Mouse (Mus musculus) forebrain, embryonic 14.5 days (tissue): ENCODE measurements at regions not wholly inside any gene's neighbourhood (a gene's known extent, or its start where the extent isn't known, plus 50 kb on each side); places are given as distances from the start of the nearest gene placed in this dataset.

Source experiments
- ATAC-seq: fragments of 200-750 bp; cut with Nextera tagmentation; 2 replicates; pipeline ENCODE4 v1.8.0; 2017; ENCODE audit warnings: mild to moderate bottlenecking, moderate library complexity
- DNase-seq: peaks from one replicate; pipeline ENCODE4 v3.0.0-alpha.2; 2015; ENCODE audit warnings: low spot score
- H3K27ac ChIP-seq: fragments of 300-500 bp; sonication (generic); 2 replicates; pipeline ENCODE4 v1.5.1; 2014; ENCODE audit warnings: low read depth, mild to moderate bottlenecking, control low read depth, low read length, moderate library complexity
- H3K27me3 ChIP-seq: fragments of 300-500 bp; sonication (generic); replicated peaks from 2 replicates; pipeline ENCODE4 v1.6.1; 2014; ENCODE audit warnings: low read length, control low read depth, mixed read lengths; ENCODE audit not compliant: control insufficient read depth, insufficient read depth
- H3K36me3 ChIP-seq: fragments of 300-500 bp; sonication (generic); 2 replicates; pipeline ENCODE4 v1.6.1; 2014; ENCODE audit warnings: low read length, control low read depth; ENCODE audit not compliant: control insufficient read depth, insufficient read depth
- H3K4me1 ChIP-seq: fragments of 300-500 bp; sonication (generic); 2 replicates; pipeline ENCODE4 v1.6.1; 2014; ENCODE audit warnings: antibody characterized with exemption, low read length, control low read depth; ENCODE audit not compliant: control insufficient read depth, insufficient read depth
- H3K4me2 ChIP-seq: fragments of 300-500 bp; sonication (generic); 2 replicates; pipeline ENCODE4 v1.6.1; 2014; ENCODE audit warnings: mild to moderate bottlenecking, control low read depth, low read length
- H3K4me3 ChIP-seq: fragments of 300-500 bp; sonication (generic); 2 replicates; pipeline ENCODE4 v1.5.1; 2014; ENCODE audit warnings: low read depth, low read length, control low read depth
- H3K9ac ChIP-seq: fragments of 300-500 bp; sonication (generic); 2 replicates; pipeline ENCODE4 v1.6.1; 2014; ENCODE audit warnings: mild to moderate bottlenecking, low read length, control low read depth, moderate library complexity
- H3K9me3 ChIP-seq: fragments of 300-500 bp; sonication (generic); replicated peaks from 2 replicates; pipeline ENCODE4 v1.6.1; 2016; ENCODE audit warnings: low read length, control low read depth, mixed read lengths; ENCODE audit not compliant: control insufficient read depth
- WGBS: fragments of 180-500 bp; shearing (Covaris S2); extraction: QIAGEN DNeasy Blood & Tissue Kit; methylation state at CpG from one replicate; pipeline ENCODE4 v1.1.7; 2014; 5-methylcytosine and 5-hydroxymethylcytosine counted together

DNA sequence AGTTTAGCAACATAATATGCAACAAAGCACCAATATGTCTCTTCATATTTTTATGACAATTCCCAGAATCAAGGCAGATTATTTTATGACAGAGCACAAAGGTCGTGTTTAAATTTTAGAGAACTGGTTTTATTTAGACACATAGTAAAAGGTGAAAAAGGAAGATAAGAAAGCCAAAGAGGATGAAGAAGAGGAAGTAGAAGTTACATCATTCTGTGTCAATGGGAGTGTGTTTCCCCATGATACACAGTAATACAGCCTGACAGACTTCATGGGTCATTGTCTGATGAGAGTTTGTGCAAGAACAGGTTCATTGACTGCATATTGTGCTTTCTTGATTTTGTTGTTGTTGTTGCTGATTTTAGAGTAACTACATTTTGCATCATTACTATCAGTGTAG, 1053.7 kb upstream of the Adgrl3 start:
- WGBS = 77% methylated on average over 1 of the region's 1 CpGs
- Histone ChIP-seq H3K9me3 (no peaks in the 10 kb centered on the region), H3K4me1 (no peaks in the 10 kb centered on the region), H3K4me2 (no peak overlapping the region), H3K9ac (no peak overlapping the region), H3K27me3 (no peaks in the 10 kb centered on the region), H3K4me3 (no peak overlapping the region), H3K27ac (no peak overlapping the region), H3K36me3 (no peaks in the 10 kb centered on the region)
- no peak for DNase-seq
- ATAC-seq = no peak

DNA sequence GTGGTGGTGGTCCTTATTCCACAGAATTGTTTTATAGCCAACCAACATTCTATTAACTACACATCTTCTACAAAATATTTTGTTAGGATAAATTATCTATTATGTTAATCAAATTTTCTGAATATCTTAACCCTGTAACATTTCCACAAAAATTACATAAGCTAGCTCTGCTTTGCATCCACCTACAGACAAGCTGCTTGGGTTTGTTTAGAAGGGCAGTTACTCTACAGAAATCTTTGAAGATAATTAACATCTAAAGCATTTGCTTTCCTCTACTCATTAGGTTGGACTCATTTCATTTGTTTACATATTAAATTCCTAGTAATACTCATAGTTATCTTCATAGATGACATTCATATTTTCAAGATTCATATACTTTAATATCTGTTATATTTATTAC, 1014.5 kb upstream of the Adgrl3 start:
- H3K9me3 ChIP-seq = no peaks in the 10 kb centered on the region
- no peaks in the 10 kb centered on the region for H3K27me3 ChIP-seq
- no peak overlapping the region for H3K9ac ChIP-seq
- H3K4me3 ChIP-seq = no peak overlapping the region
- no peak overlapping the region for H3K4me2 ChIP-seq
- no peak overlapping the region for H3K27ac ChIP-seq
- H3K4me1 ChIP-seq = no peaks in the 10 kb centered on the region
- no peak for ATAC-seq
- H3K36me3 ChIP-seq = no peaks in the 10 kb centered on the region
- DNase-seq = no peak

DNA sequence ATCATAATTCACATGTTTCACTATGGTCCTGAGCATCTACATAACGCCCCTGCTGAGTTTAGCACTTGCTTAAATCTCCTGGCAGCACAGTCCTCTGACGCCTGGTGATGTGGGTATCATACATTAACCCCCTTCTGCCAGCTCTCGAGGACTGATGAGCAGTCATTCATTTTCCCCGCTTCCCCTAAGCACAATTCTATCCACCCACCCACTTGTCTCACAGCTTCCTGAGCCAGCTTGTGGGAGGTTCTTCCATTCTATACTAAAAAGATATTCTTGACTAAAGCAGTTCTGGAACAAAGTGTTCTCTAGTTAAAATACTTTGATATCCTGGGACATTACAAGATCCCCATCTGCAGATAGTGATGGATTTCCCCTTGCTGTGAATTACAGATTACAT, 981.1 kb upstream of the Adgrl3 start:
- Histone ChIP-seq H3K4me2 (no peak overlapping the region), H3K4me1 (no peaks in the 10 kb centered on the region), H3K36me3 (no peaks in the 10 kb centered on the region), H3K9ac (no peak overlapping the region), H3K27me3 (no peaks in the 10 kb centered on the region), H3K9me3 (no peaks in the 10 kb centered on the region), H3K4me3 (no peak overlapping the region), H3K27ac (no peak overlapping the region)
- WGBS = 68% methylated on average over 4 of the region's 4 CpGs
- ATAC-seq (no peak), DNase-seq (peak; percentile 4)

DNA sequence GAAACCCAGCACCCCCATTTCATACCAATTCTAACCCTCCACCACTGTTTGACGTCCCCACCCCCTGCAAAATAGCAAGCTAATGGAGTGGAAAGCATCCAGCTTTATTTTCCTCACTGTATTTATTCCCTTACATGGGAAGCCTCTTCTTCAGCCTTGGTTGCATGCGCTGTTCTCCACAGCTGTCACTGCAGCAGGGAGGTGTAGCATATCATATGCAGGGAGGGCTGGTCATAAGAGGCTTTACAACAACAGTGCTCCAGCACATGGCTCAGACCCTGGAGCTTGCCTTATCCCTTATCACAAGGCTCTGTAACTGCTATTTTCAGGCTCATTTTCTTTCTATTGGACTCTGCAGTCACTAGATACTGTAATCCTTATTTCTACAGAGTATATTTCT, 980.5 kb upstream of the Adgrl3 start:
- Histone ChIP-seq H3K4me2 (no peak overlapping the region), H3K4me3 (no peak overlapping the region), H3K4me1 (no peaks in the 10 kb centered on the region), H3K36me3 (no peaks in the 10 kb centered on the region), H3K9ac (no peak overlapping the region), H3K27me3 (no peaks in the 10 kb centered on the region), H3K9me3 (no peaks in the 10 kb centered on the region), H3K27ac (no peak overlapping the region)
- ATAC-seq (no peak), DNase-seq (no peak)
- 66% methylated on average over 2 of the region's 2 CpGs for WGBS
